8 mouse cellular contexts compared by ENCODE assay signal in the genomic region with DNA sequence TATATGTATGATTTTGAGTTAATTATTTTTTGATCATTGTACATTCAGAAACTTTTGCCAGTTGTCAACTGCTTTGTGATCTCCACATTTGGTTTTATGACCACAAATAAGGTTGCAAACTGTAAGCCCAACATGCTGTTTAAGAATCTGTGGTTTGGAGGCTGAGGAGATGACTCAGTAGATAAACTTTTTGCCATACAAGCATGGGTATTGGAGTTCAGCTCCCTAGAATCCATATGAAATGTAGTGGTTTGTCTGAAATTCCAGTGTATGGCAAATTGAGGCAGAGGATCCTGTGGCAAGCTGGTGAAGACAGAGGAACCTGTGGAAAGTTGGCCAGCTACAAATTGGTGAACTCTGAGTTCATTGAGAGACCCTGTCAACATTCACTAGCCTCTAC.
"Had no signal": no experiment of that assay in that cellular context is flagged by ENCODE, and none has a peak within 500 bp of the region (broad histone marks: within the 10 kb centered on the region; RNA-seq: fewer than 3 reads in every experiment).

No protein-coding gene starts in this region.

- DNase-seq: kidney, adult 18-20 months; kidney, adult 9 months; kidney, postnatal 14 days; kidney, postnatal 4 days; liver, postnatal 0 days; lung, embryonic 14.5 days; thymus, adult 18-20 months; thymus, postnatal 4 days had no signal
